Mouse (Mus musculus) layer of hippocampus, adult 9-11 months (tissue): ENCODE data around the gene Mdfi.

ENCODE experiments used
- DNase-seq: peaks from one replicate; pipeline ENCODE4 v3.0.0; 2022

The Mdfi gene

DNA sequence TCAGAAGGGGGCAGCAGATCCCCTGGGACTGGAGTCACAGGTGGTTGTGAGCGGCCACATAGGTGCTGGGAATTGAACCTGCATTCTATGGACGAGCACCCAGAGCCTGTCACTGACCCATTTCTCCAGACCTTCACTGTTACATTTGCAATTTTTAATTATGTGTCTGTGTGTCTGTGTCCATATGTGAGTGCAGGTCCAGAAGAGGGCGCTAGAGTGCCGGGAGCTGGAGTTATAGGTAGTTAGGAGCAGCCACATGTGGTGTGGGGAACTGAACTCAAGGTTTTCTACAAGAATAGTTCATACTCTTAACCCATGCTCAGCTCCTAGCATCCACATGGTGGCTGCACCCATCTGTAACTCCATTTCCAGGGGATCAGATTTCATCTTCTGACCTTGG, 37.5 kb downstream of the Mdfi start:
- DNase-seq: no peak

- DNase-seq: no peak
These were observed 38.2 kb downstream of the Mdfi start for GRCm38 (mm10) chr17:47796156-47796816.

GRCm38 (mm10) chr17:47795446-47795845, 39.0 kb downstream of the Mdfi start:
- no peak for DNase-seq

GRCm38 (mm10) chr17:47793377-47793776, 41.1 kb downstream of the Mdfi start:
- DNase-seq: peak; percentile 87

DNA sequence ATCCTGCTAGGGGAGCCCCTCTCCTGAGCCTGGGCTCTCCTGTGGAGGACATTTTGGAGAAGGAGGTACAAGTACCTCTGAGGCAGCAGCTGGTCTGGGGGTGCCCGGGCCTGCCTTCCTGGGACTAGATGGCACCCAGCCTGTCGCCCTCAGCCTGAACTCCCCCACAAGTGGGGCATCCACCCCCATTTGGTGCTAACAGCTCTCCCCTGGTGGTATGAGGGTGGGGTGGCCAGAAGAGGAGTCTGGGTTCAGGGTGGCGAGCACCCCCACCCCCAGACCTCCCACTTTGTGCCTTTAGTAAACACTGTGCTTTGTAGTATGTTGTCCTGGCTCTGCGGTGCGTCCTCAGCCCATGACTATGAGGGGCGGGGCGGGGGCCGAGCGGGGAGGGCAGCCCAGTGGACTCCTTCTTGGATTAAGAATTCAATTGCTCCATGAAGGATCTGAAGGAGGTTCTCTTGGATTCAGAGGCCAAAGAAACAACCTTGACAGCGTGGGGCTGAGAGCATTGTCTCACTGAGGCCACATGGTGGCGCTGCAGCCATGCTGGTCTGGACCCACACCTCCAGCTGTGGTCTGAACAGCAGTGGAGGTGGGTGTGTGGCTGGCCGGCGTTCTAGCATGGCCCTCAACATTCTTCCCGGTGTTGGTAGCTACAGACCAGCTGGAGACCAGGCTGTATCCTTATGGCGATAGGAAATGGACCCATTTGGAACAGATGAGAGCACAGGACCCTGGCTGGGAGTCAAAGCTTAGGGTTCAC, 42.2 kb downstream of the Mdfi start:
- no peak for DNase-seq

DNA sequence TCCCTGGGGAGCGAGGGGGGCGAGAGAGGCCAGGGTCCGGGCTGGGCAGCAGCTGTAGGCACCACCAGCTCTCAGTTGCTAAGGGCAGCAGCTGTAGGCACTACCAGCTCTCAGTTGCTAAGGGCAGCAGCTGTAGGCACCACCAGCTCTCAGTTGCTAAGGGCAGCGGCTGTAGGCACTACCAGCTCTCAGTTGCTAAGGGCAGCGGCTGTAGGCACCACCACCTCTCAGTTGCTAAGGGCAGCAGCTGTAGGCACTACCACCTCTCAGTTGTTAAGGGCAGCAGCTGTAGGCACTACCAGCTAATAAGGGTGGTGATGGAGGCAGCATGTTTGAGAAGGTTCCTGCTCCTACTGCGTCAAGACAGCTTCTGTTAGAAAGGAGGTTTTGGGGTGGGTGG, 45.5 kb downstream of the Mdfi start:
- DNase-seq: no peak

- no peak for DNase-seq
These were observed 46.2 kb downstream of the Mdfi start for GRCm38 (mm10) chr17:47788306-47788705.

- no peak for DNase-seq
These were observed 46.9 kb downstream of the Mdfi start for GRCm38 (mm10) chr17:47787632-47788031.

DNA sequence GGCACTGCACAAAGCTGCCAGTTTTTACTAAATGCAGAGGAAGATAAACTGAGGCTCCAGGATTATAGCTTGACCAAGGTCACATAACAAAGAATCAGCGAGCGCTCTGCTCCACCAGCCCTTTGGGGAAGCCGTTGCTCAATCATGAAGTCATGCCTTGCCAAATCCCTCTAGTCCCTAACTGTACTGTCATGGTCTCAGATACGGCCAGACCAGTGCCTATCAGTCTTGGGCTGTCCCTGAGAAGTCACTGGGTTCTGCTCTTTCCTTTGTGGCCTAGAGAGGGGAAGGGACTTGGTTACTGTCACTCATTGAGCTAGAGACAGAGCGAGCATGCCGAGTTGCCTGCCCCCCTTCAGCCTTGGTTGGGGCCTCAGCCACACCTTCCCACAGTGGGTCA, 50.1 kb downstream of the Mdfi start:
- DNase-seq: no peak

- DNase-seq: peak; percentile 59
These were observed 50.9 kb downstream of the Mdfi start for GRCm38 (mm10) chr17:47783445-47784223.

DNA sequence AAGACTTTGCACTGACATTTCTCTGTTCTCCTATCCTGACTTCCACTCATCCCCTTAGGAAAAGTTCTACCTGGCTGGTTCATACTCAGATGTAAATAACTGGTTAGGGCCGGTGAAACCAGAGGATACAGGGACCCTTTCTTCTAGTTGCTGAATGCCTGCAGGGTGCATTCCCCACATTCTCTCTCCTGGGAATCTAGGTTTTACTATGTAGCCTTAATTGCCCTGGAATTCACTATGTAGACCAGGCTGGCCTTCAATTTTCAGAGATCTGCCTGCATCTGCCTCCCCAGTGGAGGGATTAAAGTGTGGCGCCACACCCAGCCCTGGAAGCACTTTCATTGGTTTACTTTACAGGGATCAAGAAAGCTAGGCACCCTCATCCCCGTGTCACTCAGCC, 52.0 kb downstream of the Mdfi start:
- no peak for DNase-seq

DNA sequence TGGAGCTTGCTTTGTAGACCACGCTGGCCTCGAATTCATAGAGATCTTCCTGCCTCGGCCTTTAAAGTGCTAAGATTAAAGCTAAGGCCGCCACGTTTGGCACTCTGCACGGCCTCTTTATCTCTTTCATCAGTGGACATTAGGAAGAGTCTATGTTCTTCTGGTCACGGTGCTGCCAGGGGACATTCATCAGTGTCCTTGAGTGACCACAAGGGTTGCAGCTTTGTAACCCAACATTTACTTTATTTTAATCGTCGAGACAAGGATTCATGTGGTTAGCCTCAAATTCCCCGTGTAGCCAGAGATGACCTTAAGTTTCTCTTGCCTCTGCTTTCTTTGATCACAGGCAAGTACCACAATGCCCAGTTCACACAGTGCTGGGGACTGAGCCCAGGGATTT, 54.0 kb downstream of the Mdfi start:
- no peak for DNase-seq

DNA sequence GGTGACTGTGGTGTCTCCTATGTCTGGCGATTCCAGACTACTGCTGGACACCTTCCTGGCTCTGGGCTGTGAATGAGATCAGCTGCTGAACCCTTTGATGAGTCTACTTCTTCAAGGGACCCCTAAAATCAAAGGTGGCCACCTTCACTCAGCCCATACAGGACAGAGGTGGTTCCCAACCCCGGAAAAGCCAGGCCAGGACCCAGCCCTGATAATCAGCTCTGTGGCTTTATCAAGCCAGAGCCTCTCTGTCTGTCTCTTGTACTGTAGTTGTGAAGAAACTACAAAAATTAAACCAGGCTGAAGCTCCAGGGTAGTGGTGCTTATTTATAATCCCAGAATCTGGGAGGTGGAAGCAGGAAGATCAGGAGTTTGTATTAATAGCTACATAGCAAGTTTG, 57.4 kb downstream of the Mdfi start:
- no peak for DNase-seq

DNA sequence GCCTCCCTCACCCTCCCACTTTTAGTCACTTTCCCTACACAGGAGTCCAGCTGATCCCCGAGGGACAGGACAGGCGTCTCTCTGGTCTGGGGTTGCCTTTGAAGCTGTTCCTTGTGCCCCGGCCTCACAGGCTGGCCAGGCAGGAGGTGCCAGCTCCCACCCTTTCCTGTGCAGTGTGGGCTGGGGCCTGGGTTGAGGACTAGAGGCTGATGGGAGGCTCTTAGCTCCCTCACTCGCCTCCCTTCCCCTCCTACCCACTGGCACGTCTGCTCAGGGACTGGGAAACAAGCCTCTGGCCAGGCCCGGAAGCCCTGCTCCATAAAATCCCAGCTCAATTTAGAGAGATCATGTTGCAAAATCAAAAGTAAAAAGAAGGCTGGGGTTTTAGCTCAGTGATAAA, 60.9 kb downstream of the Mdfi start:
- DNase-seq: no peak

- no peak for DNase-seq
These were observed 64.8 kb downstream of the Mdfi start for GRCm38 (mm10) chr17:47769389-47770299.

DNA sequence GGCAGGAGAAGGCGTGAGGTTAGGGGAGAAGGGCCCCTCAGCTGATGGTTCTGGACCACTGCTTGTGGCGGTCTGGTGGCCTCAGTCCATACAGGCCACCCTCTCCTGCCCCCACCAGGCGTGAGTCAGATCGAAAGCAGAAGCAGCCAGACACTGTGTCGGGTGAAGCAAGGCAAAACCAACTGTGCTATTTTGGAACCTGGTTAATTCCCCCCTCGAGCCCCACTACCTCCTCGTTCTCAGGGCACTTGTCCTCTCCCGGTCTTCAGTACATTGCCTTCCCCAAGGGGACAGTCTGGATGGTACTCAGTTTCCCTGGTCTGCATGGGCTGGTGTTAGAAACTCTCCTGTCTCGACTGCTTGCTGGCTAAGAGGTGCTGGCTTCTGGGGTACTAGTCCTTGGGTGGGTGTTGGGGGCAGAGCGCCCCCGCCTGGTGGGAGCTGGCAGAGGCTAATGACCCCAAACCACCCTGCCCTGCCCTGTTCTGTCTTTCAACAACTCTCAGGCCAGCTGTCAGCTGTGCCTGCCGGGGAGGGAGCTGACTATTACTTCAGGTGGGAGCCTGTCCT, 65.7 kb downstream of the Mdfi start:
- DNase-seq: peak; percentile 87

GRCm38 (mm10) chr17:47767456-47768141, 66.9 kb downstream of the Mdfi start:
- no peak for DNase-seq

DNA sequence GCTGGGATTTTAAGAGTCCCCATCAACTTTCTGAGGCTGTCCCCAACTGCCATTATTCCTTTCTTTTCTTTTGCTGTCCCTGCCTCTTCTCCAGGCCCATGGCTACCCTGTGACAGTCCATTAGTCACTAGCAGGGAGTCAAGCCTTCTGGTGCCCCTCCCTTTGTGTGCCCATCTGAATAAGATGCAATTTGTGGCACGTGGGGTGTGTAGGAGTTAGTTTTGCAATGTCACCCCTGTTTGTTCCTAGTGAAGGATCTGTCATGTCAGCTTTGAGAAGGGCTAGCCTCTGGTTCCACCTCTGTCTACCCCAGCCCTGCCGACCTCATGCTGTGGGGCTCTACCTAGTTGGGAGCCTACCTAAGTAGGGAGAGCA, 67.4 kb downstream of the Mdfi start:
- DNase-seq: no peak

- DNase-seq: no peak
These were observed 68.0 kb downstream of the Mdfi start for GRCm38 (mm10) chr17:47766407-47767043.

GRCm38 (mm10) chr17:47765986-47766385, 68.5 kb downstream of the Mdfi start:
- no peak for DNase-seq
